Mouse (Mus musculus) hindbrain, embryonic 13.5 days (tissue): ENCODE measurements at regions not wholly inside any gene's neighbourhood (a gene's known extent, or its start where the extent isn't known, plus 50 kb on each side); places are given as distances from the start of the nearest gene placed in this dataset.

ENCODE experiments used
- ATAC-seq: fragments of 200-750 bp; cut with Nextera tagmentation; 2 replicates; pipeline ENCODE4 v1.8.0; 2017; ENCODE audit warnings: moderate TSS enrichment; ENCODE audit not compliant: low FRiP score
- H3K27ac ChIP-seq: fragments of 300-500 bp; sonication (generic); 2 replicates; pipeline ENCODE4 v1.5.1; 2015; ENCODE audit warnings: inconsistent platforms, mild to moderate bottlenecking, moderate library complexity
- H3K27me3 ChIP-seq: fragments of 300-500 bp; sonication (generic); 2 replicates; pipeline ENCODE4 v1.6.1; 2015; ENCODE audit warnings: mild to moderate bottlenecking, inconsistent platforms
- H3K36me3 ChIP-seq: fragments of 300-500 bp; sonication (generic); 2 replicates; pipeline ENCODE4 v1.6.1; 2015; ENCODE audit warnings: mild to moderate bottlenecking, inconsistent platforms
- H3K4me1 ChIP-seq: fragments of 300-500 bp; sonication (generic); replicated peaks from 2 replicates; pipeline ENCODE4 v1.6.1; 2015; ENCODE audit warnings: inconsistent platforms
- H3K4me2 ChIP-seq: fragments of 300-500 bp; sonication (generic); 2 replicates; pipeline ENCODE4 v1.6.1; 2015; ENCODE audit warnings: inconsistent platforms, mild to moderate bottlenecking, moderate library complexity
- H3K4me3 ChIP-seq: fragments of 300-500 bp; sonication (generic); 2 replicates; pipeline ENCODE4 v1.5.1; 2015; ENCODE audit warnings: mild to moderate bottlenecking, inconsistent platforms
- H3K9ac ChIP-seq: fragments of 300-500 bp; sonication (generic); 2 replicates; pipeline ENCODE4 v1.6.1; 2015; ENCODE audit warnings: mild to moderate bottlenecking, inconsistent platforms
- H3K9me3 ChIP-seq: fragments of 300-500 bp; sonication (generic); 2 replicates; pipeline ENCODE4 v1.6.1; 2016; ENCODE audit warnings: inconsistent platforms
- WGBS: fragments of 180-500 bp; shearing (Covaris S2); methylation state at CpG from one replicate; pipeline ENCODE4 v1.1.7; 2015; 5-methylcytosine and 5-hydroxymethylcytosine counted together

DNA sequence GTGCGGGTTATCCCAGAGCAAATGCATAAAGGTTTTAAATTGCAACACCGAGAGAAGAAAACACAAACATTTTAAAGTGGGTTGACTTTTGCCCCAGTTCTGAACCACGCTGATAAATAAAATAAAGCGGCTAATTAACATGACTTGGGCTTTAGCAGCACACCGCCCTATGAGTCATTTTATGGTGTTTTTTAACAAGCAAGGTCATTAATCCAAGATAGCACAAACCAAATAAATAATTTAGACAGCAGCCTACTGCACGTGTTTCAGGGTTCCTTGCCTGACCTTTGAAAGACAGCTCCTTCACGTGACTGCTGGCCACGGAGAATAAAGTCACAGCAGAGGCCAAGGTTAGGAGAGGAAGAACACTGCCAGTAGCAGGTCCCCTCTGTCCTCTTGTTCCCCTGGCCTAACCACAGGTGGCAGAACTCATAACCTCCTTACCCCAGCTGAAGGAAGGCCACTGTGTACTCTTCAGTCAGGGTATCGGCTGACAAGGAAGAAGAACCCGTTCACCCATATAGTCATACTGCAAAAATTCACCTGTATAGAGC is 371.8 kb upstream of the Acvr2a start:
- no peak overlapping the region for H3K4me3 ChIP-seq
- no peaks in the 10 kb centered on the region for H3K27me3 ChIP-seq
- ATAC-seq, result no peak
- H3K27ac ChIP-seq, result no peak overlapping the region
- no peak overlapping the region for H3K4me2 ChIP-seq
- no peak overlapping the region for H3K9ac ChIP-seq
- H3K4me1 ChIP-seq, result peaks cover 24% of the 10 kb centered on the region
- WGBS, result 70% methylated on average over 10 of the region's 10 CpGs
- no peaks in the 10 kb centered on the region for H3K9me3 ChIP-seq
- no peaks in the 10 kb centered on the region for H3K36me3 ChIP-seq

DNA sequence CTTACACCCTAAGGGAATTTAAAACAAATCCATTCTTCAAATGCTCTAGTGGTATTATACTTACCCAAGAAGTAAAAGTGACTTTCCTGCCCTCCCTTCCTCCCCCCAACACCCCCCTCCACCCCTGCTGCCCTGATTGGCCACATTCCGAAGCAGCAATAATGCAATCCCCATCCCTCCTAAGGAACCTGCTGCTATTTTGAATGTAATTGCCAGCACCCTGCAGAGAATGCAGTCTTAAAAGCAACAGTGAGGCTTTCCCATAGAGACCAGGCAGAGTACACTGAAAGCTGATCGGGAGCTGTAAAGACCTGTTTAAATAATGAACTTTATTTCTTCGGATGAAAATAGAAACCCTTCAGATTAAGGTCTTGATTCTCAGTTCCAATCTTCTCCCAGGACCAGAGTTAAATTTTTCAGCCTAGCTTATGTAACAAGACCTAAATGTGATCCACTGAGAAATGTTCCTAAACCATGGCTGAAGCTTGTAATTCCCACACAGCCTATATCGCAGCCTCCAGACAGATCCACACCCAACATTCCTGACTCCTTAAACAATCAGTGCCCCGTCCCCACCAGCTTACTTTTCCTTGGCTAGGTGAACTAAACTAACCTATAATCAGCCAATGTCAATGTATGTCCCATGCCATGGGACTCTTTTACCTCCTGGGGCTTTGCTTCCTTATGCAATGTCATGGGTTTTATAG is 367.9 kb upstream of the Acvr2a start:
- no peaks in the 10 kb centered on the region for H3K9me3 ChIP-seq
- no peak overlapping the region for H3K9ac ChIP-seq
- H3K27ac ChIP-seq, result no peak overlapping the region
- peak; percentile 60; the same call in 1 of the 2 replicates for ATAC-seq
- 14% methylated on average over 5 of the region's 5 CpGs for WGBS
- peaks cover 23% of the 10 kb centered on the region for H3K4me1 ChIP-seq
- no peak overlapping the region for H3K4me3 ChIP-seq
- H3K36me3 ChIP-seq, result no peaks in the 10 kb centered on the region
- H3K27me3 ChIP-seq, result no peaks in the 10 kb centered on the region
- no peak overlapping the region for H3K4me2 ChIP-seq

DNA sequence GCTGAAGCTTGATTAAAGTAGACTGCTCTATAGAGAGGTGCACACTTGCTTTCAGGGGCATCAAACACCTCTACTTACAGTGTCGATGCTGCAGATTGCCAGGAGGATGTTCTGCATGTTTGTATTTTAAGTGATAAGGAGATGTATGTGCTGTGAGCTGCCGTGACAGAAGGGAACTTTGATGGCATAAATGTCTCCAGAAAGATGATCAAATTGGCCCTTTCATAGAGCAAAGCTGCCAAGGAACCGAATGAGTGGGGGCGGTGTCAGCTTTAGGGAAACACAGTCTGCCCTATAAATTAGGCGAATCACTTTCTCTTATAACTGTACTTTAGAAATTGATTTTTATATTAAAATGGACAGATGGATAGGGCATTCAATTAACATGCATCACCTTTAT is 367.3 kb upstream of the Acvr2a start:
- no peaks in the 10 kb centered on the region for H3K27me3 ChIP-seq
- no peak for ATAC-seq
- H3K4me2 ChIP-seq, result no peak overlapping the region
- 64% methylated on average over 5 of the region's 5 CpGs for WGBS
- H3K9ac ChIP-seq, result no peak overlapping the region
- peaks cover 17% of the 10 kb centered on the region for H3K4me1 ChIP-seq
- H3K9me3 ChIP-seq, result no peaks in the 10 kb centered on the region
- no peak overlapping the region for H3K27ac ChIP-seq
- H3K36me3 ChIP-seq, result no peaks in the 10 kb centered on the region
- H3K4me3 ChIP-seq, result no peak overlapping the region

DNA sequence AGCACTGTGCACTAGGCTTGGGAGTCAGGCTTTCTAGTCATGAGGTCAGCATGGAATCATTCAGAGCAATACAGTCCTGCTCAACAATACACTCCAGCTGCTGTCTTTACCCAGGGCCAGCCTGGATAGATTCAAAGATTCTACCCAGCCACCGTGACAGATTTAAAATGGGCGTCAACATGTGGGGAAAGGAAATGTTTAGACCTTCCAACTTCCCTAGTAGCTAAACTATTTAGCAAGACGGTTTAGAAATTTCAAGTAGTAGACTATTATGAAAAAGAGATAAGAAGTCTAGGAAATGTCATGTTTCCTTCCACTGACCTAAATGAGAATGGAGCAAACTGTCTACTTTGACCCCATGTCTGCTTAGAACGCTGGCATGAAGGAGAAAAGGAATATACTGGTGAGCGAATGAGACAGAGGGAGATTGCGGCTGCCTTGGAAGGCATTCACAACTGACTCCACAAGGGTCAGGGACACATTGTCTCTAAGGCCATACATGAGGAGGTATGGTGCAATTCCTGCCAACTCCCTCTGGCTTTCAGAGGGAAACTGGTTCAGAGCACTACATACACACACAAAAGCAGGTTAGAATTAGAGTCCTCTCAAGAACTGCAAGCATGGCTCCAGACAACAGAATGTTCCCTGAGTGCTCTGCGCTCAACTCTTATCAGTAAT is 364.6 kb upstream of the Acvr2a start:
- Histone ChIP-seq H3K4me1 (peaks cover 13% of the 10 kb centered on the region; the same call in 1 of the 2 replicates), H3K27me3 (no peaks in the 10 kb centered on the region), H3K4me3 (no peak overlapping the region), H3K36me3 (no peaks in the 10 kb centered on the region), H3K9ac (no peak overlapping the region), H3K27ac (no peak overlapping the region), H3K9me3 (no peaks in the 10 kb centered on the region), H3K4me2 (no peak overlapping the region)
- 86% methylated on average over 7 of the region's 7 CpGs for WGBS
- no peak for ATAC-seq

DNA sequence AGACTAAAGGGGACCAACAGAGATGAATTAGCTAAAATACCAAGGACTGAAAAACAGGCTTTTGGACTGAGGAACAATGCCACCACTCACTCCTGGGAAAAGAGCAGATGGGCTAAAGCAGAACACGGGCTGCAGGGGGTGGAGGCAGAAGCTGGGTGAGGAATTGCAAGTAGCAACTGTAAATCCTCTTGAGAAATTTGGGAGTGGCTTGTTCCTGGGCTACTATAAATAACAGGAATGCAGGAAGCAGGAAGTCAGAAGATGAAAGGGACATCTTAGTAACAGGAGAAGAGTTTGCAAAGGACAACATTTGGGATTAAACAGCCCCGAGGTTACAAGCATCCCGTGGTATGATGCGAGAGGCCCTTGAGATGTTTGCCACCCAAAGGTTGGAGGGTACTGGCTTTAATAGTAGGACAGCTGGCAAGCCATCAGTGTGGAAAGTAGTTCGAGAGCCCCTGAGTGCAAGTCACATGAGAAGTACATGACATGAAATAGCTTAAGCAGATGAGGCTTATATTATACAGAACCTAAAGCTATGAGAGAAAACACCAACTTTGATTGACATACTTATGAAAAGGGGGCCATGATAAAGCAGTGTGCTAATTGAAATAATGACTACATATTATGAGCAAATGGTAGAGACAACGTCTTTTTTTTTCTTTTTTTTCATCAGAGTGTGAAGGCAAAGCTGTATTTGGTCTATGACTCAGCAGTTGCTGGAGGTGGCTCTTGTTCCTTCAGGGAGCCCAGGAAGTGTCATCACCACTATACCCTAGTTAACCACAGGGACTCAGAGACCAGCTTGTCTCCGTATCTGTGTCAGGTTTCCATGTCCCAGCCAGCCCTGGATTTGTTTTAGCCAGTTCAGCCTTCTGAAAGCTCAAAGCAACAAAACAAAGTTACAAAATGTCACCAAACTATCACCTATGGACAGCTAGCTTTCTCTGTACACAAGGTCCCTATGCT is 357.6 kb upstream of the Acvr2a start:
- no peak for ATAC-seq
- H3K9ac ChIP-seq, result no peak overlapping the region
- no peaks in the 10 kb centered on the region for H3K27me3 ChIP-seq
- no peak overlapping the region for H3K27ac ChIP-seq
- H3K9me3 ChIP-seq, result no peaks in the 10 kb centered on the region
- H3K4me1 ChIP-seq, result no peaks in the 10 kb centered on the region
- H3K36me3 ChIP-seq, result no peaks in the 10 kb centered on the region
- H3K4me2 ChIP-seq, result no peak overlapping the region
- 63% methylated on average over 7 of the region's 7 CpGs for WGBS
- no peak overlapping the region for H3K4me3 ChIP-seq

DNA sequence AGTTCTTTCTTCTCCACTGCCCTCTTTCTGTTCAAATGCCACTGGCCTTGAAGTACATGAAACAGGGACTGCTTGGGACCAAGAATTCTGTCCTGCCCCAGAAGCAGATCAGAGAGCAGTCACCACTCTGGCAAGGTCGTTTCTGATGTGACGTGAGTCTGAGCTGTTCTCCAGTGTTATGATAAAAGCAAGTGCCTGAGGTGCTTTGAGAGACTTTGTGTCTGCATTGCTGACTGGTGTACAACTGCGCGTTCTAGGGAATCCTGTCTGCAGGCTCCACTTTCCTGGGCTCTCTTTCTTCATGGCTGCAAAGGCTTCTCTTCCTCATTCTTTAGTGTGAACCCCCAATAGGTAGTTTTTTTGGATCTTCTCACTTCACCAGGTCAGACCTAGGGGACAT is 356.8 kb upstream of the Acvr2a start:
- H3K27me3 ChIP-seq, result no peaks in the 10 kb centered on the region
- H3K4me2 ChIP-seq, result no peak overlapping the region
- H3K27ac ChIP-seq, result no peak overlapping the region
- 90% methylated on average over 4 of the region's 4 CpGs for WGBS
- no peaks in the 10 kb centered on the region for H3K4me1 ChIP-seq
- ATAC-seq, result no peak
- H3K9me3 ChIP-seq, result no peaks in the 10 kb centered on the region
- no peak overlapping the region for H3K4me3 ChIP-seq
- no peaks in the 10 kb centered on the region for H3K36me3 ChIP-seq
- H3K9ac ChIP-seq, result no peak overlapping the region

DNA sequence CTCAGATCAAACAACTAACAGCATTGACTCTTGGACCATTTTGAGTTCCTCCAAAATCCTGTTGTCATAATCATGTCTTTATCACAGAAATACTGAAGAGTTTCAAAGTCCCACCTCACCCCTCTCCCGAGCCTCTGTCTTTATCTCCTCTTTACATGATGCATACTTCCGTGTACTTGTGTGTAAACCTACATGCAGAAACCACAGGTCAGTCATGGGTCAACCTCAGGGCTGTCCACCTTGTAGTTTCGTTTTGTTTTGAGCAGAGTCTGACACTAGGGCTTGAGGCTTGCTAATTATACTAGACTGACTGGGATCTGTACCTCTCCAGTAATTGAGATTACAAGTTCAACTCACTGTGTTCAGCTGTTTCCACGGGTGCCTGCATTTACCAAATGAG is 348.4 kb upstream of the Acvr2a start:
- no peak overlapping the region for H3K9ac ChIP-seq
- H3K4me1 ChIP-seq, result no peaks in the 10 kb centered on the region
- H3K36me3 ChIP-seq, result no peaks in the 10 kb centered on the region
- H3K4me3 ChIP-seq, result no peak overlapping the region
- no peak for ATAC-seq
- H3K27ac ChIP-seq, result no peak overlapping the region
- no peak overlapping the region for H3K4me2 ChIP-seq
- no peaks in the 10 kb centered on the region for H3K9me3 ChIP-seq
- WGBS, result 91% methylated on average over 4 of the region's 4 CpGs
- H3K27me3 ChIP-seq, result no peaks in the 10 kb centered on the region

DNA sequence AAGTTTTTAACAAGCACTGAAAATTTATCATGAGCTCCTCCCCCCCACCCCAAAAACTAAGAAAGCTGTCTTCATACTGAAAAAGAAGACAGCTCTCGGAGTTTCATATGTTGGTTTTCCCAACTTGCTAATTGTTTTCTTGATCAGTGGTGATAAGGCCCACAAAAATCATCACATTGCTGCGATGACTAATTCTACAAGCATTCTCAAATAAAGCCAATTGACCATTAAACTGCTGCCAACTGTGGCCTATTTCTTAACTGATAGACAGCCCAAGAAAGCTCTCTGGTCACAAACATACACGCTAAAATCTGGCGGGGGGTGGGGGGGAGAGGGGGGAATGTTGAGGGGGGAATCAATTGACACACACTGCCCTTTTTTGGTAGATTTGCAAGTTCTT is 345.0 kb upstream of the Acvr2a start:
- Histone ChIP-seq H3K9ac (no peak overlapping the region), H3K4me3 (no peak overlapping the region), H3K9me3 (no peaks in the 10 kb centered on the region), H3K27ac (no peak overlapping the region), H3K27me3 (no peaks in the 10 kb centered on the region), H3K36me3 (no peaks in the 10 kb centered on the region), H3K4me1 (no peaks in the 10 kb centered on the region), H3K4me2 (no peak overlapping the region)
- WGBS, result 79% methylated on average over 4 of the region's 4 CpGs
- no peak for ATAC-seq

DNA sequence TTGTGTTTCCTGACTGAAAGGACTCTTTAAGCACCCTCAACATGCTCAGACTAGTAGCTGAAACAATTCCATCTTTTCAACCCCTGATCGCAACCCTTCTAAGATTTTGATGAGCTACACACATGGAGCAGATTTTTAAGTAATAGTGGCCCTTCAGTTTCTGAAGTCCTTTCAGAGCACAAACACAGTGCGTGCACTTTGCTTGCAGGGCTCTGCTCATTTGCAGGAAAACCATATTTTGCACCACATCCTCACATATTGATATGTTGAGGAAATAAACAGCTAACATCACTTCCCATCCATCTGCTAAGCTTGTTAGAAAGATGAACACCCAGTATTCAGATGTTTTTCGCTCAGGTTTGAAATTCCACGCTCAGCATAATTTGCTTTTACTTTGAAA is 344.6 kb upstream of the Acvr2a start:
- H3K27me3 ChIP-seq, result no peaks in the 10 kb centered on the region
- WGBS, result 87% methylated on average over 4 of the region's 4 CpGs
- no peak for ATAC-seq
- H3K4me1 ChIP-seq, result no peaks in the 10 kb centered on the region
- H3K4me2 ChIP-seq, result no peak overlapping the region
- no peak overlapping the region for H3K27ac ChIP-seq
- H3K4me3 ChIP-seq, result no peak overlapping the region
- no peak overlapping the region for H3K9ac ChIP-seq
- no peaks in the 10 kb centered on the region for H3K36me3 ChIP-seq
- H3K9me3 ChIP-seq, result no peaks in the 10 kb centered on the region

DNA sequence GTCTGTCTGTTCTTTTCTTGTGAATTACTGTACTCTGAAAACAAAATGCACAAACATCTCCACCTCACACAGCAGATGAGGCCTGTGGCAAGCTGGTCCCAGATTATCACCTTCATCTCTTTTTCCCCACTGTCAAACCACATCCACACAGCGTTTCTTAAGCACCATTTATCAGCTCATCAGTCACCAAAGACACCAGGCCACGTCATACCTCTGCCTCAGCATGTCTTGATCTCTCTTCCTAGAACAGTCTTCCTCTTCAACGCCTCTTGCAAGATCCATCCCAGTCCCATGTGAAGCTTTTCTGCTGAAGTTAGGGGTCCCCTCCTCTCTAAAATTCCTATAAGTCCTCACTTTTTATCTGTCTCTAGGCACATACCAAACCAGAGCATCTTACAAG is 340.8 kb upstream of the Acvr2a start:
- Histone ChIP-seq H3K4me2 (no peak overlapping the region), H3K27me3 (no peaks in the 10 kb centered on the region), H3K9ac (no peak overlapping the region), H3K4me3 (no peak overlapping the region), H3K9me3 (no peaks in the 10 kb centered on the region), H3K27ac (no peak overlapping the region), H3K4me1 (no peaks in the 10 kb centered on the region), H3K36me3 (no peaks in the 10 kb centered on the region)
- 88% methylated on average over 3 of the region's 3 CpGs for WGBS
- no peak for ATAC-seq

DNA sequence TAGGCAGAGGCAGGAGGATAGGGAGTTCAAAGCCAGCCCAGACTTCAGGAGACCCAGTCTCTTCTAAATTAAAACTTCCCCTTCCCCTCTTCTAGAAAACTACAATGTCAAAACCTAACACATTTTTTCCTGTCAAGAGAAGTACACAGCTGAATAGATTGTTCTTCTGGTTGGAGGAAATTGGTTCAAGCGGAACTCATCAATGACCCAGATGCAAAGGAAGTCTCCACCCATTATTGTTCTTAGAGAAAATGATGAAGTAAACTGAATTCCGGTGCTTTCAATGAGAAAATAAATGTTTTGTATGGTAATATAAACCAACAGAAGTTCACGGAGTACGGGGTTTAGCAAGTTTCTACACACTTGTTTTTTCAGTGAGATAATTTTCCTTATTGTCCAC is 339.3 kb upstream of the Acvr2a start:
- ATAC-seq, result no peak
- Histone ChIP-seq H3K27ac (no peak overlapping the region), H3K27me3 (no peaks in the 10 kb centered on the region), H3K4me2 (no peak overlapping the region), H3K36me3 (no peaks in the 10 kb centered on the region), H3K4me1 (no peaks in the 10 kb centered on the region), H3K9me3 (no peaks in the 10 kb centered on the region), H3K4me3 (no peak overlapping the region), H3K9ac (no peak overlapping the region)
- WGBS, result 85% methylated on average over 4 of the region's 4 CpGs

DNA sequence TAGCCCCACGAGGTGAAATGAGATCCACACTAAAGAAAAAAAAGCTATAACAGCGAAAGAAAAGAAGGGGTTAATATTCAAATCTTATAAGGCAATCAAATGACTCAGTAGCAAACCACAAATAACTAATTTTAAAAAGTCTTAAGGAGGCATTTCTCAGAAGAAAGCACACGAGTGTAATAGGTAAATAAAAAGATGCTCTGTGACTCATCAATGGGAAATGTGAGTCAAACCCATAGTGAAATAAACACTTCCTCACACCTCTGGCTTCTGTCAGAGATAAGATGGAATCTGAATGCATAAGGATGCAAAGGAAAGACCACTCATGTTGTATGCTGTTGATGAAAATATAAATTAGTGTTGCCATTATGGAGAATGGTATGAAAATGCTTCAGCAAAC is 337.1 kb upstream of the Acvr2a start:
- H3K4me1 ChIP-seq, result peaks cover 13% of the 10 kb centered on the region
- no peak overlapping the region for H3K9ac ChIP-seq
- 63% methylated on average over 3 of the region's 3 CpGs for WGBS
- no peak for ATAC-seq
- H3K27me3 ChIP-seq, result no peaks in the 10 kb centered on the region
- H3K27ac ChIP-seq, result no peak overlapping the region
- H3K9me3 ChIP-seq, result no peaks in the 10 kb centered on the region
- H3K36me3 ChIP-seq, result no peaks in the 10 kb centered on the region
- H3K4me3 ChIP-seq, result no peak overlapping the region
- no peak overlapping the region for H3K4me2 ChIP-seq
